Mouse (Mus musculus) retina, embryonic 14.5 days (tissue): ENCODE measurements around the gene Mrgprg.

Source experiments
- DNase-seq: peaks from one replicate; pipeline ENCODE4 v3.0.0-alpha.2; 2015; ENCODE audit warnings: low spot score

The Mrgprg gene

DNA sequence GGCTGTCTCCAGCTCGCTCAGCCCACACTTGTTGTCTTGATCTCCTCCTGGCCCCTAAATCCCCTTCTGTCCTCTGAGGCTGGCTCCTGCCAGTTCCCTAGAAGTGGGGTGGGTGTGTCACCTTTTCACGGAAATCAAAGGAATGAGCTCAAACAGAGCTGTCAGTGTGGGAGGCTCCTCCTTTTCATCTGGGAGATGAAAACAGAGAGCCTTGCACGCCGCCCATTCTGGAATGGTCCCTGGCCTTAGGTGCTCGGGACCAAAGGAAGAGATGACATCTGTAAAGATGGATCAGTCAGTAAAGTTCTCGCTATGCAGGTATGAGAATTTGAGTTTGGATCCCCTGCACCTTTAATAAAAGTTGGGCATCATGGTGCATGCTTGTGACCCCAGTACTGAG is at the start of gene Mrgprg:
Gene Mrgprg, minus strand, starts transcription at position 101 of the 400 bp plus-strand sequence.
- no peak for DNase-seq

GRCm38 (mm10) chr7:143808909-143809308 is 42.1 kb upstream of the Mrgprg start:
- peak; percentile 31 for DNase-seq

DNA sequence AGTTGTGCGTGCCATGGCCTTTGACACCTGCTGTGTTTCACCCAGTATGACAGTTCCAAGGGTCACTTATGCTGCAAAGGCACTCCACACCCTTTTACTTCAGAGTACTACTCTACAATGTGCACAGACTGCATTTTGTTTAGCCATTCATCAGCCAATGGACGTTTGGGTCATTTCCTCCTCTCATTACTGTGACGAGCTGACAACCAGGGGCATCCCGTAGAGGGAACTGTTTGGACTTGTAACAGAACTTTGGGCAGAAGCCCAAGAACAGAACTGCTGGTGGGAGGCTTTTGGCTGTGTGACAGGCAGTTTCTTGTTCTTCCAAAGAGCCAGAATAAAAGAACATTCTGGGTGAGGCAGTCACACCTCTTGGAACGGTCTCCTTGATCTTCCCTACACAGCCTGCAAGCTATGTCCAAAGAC is 38.4 kb upstream of the Mrgprg start:
- DNase-seq = no peak

DNA sequence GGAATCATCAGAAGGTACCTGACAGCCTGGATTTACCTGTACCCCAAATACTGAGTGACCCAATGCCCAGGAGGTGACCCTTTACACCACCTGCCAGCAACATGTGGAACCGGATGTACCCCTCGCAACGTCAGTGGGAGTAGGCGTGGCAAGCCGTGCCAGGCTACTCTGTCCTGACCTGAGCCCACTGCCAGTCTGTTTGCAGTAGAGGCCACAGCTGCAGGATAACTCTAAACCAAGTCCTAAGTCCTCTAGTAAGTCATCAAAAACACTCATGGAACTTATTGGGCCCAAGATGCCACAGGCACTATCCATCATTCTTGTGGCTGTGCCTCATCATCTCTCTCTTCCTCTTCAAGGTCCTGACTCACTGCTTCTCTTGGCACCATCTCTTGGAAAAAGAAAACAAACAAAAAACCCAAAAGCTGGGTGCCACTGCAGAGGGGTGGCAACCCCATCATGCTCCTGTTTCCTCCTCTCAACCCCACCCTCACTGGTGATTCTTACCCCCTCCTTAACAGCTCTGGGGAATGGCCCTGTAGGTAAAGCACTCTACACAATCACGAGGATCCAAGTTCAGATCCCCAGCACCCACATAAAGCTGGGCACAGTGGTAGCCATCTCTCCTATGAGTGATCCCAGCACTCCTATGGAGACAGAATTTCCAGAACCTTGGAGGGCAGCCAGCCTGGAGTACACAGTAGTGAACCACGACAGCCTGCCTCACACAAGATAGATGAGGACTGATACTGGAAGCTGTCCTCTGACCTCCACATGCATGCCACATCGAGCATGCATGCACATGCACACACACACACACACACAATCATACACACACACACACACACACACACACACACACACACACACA is 34.6 kb upstream of the Mrgprg start:
- DNase-seq = no peak

- DNase-seq = no peak
These were observed 34.0 kb upstream of the Mrgprg start for GRCm38 (mm10) chr7:143800770-143801169.

DNA sequence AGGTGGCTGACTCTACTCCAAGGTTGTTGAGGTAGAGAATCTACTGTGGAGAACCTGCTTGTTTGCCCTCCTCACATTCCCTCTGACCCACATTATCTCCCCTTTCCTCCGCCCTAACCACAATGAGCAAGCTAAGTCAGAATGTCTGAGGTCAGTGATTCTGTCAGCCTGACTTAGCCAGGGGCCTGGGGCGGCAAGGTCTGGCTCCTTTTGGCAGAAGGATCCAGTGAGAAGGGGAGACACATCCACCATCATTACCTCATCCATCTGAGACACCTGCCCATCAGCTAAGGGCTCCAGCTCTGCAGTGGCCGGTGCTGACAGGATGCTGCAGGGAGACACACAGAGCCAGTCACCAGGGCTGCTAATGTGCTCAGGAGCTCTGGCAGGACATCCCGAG is 32.0 kb upstream of the Mrgprg start:
- DNase-seq = no peak

GRCm38 (mm10) chr7:143793121-143793520 is 26.3 kb upstream of the Mrgprg start:
- DNase-seq = peak; percentile 53

GRCm38 (mm10) chr7:143792336-143792985 is 25.7 kb upstream of the Mrgprg start:
- DNase-seq = no peak

- DNase-seq = peak; percentile 83
These were observed 17.4 kb upstream of the Mrgprg start, which contains the start of gene Mrgpre for GRCm38 (mm10) chr7:143783996-143784829. Mrgpre (minus strand) TSS chr7:143784500.

DNA sequence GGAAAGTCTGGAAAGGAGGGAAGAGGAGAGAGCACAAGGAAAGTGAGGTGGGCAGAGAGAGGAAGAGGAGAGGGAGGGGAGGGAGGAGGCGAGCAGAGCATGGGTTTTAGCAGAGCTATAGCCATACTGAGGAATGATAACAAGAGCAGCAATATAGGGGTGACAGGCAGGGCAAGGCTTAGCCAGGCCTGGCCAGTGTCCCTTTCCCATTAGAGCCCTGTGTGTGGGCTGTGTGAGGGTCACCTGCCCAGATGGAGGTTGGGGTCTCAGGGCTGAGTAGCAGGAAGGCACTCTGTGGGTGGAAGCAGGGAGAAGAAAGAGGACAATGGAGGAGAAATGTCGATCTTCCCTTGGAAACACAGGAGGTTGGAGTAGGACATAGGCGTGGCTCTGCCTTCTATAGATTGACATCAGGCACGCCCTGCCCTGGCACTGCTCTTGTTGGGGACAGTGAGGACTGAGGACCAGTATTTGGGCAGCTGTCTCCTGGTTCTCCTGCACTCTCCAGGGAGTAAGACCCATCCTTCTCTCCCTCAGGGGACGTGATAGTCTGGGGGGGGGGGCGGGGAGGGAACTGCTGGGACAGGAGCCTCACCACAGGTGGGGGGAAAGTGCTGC is 16.7 kb upstream of the Mrgprg start:
- no peak for DNase-seq

DNA sequence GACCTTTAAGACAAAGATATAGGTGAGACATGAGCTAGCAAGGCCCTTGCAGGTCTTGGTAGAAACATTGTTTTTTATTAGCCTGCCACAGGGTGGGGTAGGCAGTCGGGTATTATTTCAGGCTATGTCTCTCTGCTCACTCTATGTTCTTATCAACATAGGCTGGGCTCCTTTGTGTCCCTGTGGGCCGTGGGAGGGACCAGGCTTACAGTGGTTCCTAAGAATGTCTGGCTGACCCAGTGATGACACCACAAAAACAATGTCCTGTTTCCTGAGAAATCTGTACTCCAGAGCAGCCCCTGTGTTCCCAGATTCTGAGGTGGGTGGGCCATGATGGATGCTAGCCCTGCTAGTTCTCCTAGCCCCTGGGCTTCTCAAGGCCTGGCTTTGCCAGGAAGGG is 10.6 kb upstream of the Mrgprg start:
- no peak for DNase-seq

GRCm38 (mm10) chr7:143776137-143776536 is 9.3 kb upstream of the Mrgprg start:
- DNase-seq = no peak

GRCm38 (mm10) chr7:143769461-143769860 is 2.7 kb upstream of the Mrgprg start:
- no peak for DNase-seq

- no peak for DNase-seq
These were observed 1.5 kb upstream of the Mrgprg start for GRCm38 (mm10) chr7:143768267-143768666.

DNA sequence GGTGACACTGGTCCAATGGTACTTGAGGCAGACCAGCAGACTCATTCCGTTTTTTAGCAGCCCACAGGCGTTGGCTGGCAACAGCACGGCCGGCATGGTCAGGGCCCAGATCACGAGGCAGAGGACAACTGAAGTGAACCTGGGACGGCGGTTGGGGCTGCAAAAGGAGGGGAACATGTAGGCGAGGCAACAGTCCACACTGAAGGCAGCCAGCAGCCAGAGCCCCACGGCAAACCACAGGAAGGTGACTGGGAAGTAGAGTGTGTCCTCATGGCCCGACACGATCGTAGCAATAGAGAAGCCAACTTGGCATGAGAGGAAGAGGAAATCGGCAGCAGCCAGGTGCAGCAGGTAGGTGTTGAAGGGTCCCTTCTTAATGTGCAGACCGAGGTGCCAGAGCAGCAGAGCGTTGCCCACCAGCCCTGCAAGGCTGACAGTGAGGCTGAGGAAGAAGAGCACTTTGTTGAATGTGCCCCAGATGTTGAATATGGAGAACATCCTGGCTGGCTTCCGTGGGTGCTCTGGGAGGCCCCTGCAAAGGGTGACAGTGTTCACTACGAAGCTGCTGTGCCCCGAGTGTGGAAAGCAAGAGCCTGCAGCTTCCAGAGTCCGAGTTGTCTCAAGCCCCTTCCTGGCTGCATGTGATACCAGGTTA is 1.8 kb downstream of the Mrgprg start:
- no peak for DNase-seq

DNA sequence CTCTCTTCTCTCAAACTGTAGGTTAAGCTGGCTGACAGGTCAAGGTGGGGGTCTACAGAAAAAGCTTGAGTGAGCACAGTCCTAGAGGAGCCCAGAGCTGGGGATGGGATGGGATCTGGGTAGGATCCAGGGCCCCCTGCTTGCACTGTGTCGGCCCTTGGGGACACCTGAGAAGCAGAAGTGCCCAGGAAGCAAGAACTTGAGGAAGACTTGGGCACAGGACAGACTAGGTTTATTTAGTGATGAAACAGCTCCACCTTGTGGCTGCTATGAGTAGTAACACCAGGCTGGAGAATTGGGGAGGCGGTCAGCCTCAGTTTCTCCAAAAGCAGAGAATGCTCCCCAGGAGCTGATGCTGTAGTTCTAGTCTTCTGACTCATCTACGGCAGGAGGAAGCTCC is 3.0 kb downstream of the Mrgprg start:
- DNase-seq = peak; percentile 80

GRCm38 (mm10) chr7:143758956-143759355 is 7.8 kb downstream of the Mrgprg start:
- DNase-seq = no peak

DNA sequence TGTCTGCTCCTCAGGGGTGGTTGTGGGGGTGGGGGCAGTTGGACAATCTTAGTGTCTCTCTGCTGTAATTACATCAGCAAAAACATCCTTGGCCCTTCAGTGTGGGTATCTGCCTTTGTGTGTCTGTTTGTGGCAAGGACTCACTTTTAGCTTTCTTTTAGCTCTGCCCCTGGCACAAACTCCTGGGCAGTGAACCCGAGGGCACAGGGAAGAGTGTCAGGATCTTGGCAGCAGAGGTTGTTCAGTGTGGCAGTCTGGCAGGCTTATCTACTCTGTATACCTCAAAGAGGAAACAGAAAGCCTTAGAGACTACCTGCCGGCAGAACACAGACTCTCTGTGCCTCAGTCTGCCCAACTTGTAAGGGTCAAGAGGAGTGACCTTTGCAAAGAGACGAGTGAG is 9.1 kb downstream of the Mrgprg start:
- DNase-seq = no peak

- DNase-seq = peak; percentile 84
These were observed 9.8 kb downstream of the Mrgprg start for GRCm38 (mm10) chr7:143757027-143757390.

DNA sequence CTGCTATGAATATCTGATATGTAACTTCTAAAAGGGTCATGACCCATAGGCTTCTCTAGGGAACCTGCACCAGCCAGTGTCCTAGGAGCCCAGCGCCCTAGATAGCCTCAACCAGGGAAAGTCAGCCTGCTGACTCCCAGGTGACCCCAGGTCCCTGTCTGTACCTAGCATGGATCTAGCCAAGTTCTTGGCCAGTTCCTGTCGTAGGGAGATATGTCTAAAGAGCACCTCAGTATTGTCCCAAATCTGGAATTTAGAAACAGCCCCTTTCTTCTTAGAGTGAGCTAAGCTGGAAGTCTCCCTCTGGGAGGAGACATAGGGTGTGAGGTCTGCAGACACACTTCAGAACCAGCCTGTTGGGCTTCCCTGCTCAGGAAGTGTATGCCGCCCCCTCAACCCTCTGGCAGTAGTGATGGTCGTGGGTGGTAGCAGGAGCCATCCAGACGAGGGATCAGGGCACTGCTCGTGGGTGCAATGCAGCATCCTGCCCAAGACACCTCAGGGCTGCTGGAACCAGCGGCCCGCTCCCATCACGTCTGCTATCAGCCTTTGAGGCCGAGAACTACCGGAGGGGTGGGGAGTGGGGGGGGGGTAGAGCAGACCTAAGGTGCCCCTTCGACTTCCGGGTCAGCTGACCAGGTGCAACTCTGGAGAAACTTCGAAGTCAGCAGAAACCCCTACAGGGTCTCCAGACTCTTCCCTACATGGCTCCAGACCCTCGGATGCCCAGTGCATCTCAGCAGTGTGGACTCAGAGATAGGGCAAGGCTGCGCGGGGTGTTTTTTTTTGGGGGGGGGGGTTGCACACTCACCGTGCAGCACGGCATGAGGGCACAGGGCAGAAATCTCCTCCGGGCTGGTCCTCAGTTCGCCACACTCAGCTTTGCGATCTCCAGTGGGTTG is 10.4 kb downstream of the Mrgprg start, which contains the start of gene Osbpl5:
Gene Osbpl5, minus strand, starts transcription at position 861 of the 902 bp plus-strand sequence.
- DNase-seq = no peak
